Mouse (Mus musculus) splenic B cell, adult 2 months (primary cell): ENCODE results near the gene Bdnf.

ENCODE experiments used
- DNase-seq: peaks from one replicate; pipeline ENCODE4 v3.0.0-alpha.2; 2011; ENCODE audit warnings: low read depth, low spot score
- H3K27me3 ChIP-seq: 2 replicates; pipeline ENCODE4 v1.6.1; 2012; ENCODE audit warnings: mild to moderate bottlenecking, low read length, moderate library complexity, mixed read lengths; ENCODE audit not compliant: control insufficient read depth, poor library complexity, insufficient read depth, severe bottlenecking
- H3K36me3 ChIP-seq: 2 replicates; pipeline ENCODE4 v1.6.1; 2012; ENCODE audit warnings: mild to moderate bottlenecking, low read length, moderate library complexity, mixed read lengths; ENCODE audit not compliant: control insufficient read depth, poor library complexity, insufficient read depth, severe bottlenecking

The Bdnf gene

DNA sequence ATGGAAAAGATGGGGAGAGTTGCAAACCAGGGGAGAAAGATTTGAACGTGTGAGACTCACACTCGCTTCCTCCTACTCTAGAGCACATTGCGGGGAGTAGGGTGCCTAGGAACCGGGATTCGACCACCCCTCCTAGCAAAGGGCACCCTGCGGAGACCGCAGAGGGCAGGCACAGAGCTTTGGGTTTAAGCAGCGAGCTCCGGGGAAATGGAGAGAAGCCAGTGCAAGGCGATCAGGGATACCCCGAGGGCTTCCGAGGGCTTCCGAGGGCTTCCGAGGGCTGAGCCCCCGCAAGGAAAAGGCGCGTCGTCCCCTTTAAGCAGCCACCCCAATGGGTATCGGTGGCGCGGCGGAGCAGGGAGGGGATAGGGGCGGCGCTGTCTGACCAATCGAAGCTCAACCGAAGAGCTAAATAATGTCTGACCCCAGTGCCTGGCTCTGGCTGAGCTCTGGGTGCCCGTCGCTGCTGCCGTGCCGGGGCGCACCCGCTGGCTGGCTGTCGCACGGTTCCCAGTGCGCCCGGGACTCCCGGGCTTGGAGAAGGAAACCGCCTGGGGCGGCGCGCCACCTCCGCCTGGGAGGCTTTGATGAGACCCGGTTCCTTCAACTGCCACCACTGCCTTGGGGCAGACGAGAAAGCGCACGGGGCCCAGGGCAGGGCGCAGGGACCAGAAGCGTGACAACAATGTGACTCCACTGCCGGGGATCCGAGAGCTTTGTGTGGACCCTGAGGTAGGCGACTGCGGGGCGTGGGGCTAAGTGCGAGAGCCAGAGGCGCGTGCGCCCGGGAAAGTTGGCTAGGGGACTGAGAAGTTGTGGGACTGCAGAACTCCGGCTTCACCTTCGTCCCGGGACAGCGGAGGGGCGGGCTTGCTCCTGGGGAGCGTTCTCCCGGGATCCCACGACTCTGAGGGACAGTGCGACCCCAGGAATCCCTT is 18.9 kb downstream of the Bdnf start:
- no peak for DNase-seq
- Histone ChIP-seq H3K27me3 (no peaks in the 10 kb centered on the region), H3K36me3 (no peaks in the 10 kb centered on the region)

DNA sequence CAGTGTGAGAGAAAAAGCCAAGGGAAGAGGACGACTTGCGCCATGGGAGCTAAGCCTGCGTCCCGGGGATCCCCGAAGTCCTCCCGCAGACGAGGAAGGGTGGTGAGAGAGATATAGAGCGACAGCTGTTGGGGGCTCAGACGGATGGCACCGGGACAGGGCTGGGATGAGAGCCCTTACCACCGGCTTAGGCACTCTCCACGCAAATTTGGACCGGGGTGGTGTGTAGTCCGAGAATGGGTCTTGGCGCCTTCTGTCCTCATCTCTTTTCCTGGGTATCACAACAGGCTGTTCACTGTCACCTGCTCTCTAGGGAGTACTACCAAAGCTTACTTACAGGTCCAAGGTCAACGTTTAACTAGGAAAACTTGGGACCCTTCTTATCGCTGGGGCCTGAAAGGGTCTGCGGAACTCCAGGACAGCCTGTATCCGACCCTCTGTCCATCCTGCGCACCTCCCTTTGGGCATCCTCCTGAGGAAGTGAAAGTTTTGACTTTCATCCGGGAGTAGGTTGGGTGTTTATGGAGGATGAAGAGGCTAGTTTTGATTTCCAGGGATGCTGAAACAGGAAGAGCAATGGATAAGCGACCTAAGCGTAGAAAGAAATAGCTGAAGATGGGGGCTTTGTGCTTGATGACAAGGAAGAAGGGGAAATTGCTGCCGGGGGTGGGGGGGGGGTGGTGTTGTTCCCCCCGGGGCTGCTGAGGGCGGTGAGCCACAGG is 19.8 kb downstream of the Bdnf start:
- no peaks in the 10 kb centered on the region for H3K27me3 ChIP-seq
- H3K36me3 ChIP-seq: no peaks in the 10 kb centered on the region
- DNase-seq: no peak

DNA sequence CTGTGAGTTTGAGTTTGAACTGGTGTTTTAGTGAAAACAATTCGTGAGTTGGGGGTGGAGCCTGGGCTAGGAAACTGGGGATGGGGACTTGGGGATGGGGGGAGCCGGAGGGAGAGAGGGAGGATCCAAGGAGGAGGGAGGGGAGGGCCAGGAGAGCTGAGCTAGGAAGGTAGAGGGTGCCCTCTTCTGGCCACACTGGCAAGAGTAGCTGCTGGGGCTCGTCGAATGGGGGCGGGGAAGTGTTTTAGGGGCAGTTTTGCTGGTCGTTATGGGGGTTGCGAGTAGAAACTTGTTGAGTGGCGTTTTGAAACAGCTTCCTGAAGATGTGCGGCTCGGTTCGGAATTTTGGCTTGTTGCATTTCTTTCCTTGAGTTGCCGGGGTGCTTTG is 20.3 kb downstream of the Bdnf start:
- Histone ChIP-seq H3K36me3 (no peaks in the 10 kb centered on the region), H3K27me3 (no peaks in the 10 kb centered on the region)
- no peak for DNase-seq

- H3K27me3 ChIP-seq: no peaks in the 10 kb centered on the region
- H3K36me3 ChIP-seq: no peaks in the 10 kb centered on the region
- no peak for DNase-seq
These were observed 22.7 kb downstream of the Bdnf start for GRCm38 (mm10) chr2:109697151-109697550.

DNA sequence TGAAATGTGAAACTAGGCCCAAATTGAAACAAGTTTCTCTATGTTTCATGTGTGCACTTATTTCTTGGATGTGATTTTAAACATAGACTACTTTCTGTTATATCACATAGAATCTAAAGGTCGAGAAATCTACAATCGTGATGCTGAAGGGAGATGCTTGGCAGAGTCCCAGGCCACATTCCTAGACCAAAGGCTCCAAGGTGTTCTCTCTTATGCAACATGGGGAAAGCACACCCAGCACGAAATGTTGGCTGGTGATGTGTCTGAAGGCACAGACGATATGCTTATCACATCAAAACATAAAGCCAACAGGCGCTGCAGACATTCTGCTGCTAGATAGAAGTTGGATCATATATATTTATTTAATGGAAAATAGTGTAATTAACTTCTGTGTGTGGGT is 25.8 kb downstream of the Bdnf start:
- DNase-seq: no peak
- Histone ChIP-seq H3K36me3 (no peaks in the 10 kb centered on the region), H3K27me3 (no peaks in the 10 kb centered on the region)

GRCm38 (mm10) chr2:109703588-109703987 is 29.1 kb downstream of the Bdnf start:
- DNase-seq: no peak
- H3K36me3 ChIP-seq: no peaks in the 10 kb centered on the region
- no peaks in the 10 kb centered on the region for H3K27me3 ChIP-seq

GRCm38 (mm10) chr2:109704053-109704452 is 29.6 kb downstream of the Bdnf start:
- DNase-seq: no peak

DNA sequence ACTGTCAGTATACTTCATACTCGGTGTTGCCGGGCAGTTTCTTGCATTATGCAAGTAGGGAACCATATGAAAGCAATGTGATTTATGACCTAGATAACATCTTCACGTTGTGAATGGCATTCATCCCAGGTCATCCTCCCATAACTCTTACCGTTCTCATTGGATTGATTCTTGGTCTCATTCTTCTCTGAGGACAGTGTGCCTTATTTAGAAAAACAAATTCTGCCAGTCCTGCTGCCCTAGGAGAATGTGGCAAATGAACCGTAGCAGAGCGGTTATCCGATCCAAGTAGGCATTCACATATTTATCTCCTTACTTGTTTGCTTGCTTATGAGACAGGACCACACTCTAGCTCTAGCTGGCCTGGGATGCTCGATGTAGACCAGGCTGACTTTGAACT is 32.0 kb downstream of the Bdnf start:
- H3K36me3 ChIP-seq: no peaks in the 10 kb centered on the region
- H3K27me3 ChIP-seq: no peaks in the 10 kb centered on the region
- no peak for DNase-seq

More at GRCm38 (mm10) chr2:109704053-109704452, 29.6 kb downstream of the Bdnf start:
- Histone ChIP-seq H3K27me3 (no peaks in the 10 kb centered on the region), H3K36me3 (no peaks in the 10 kb centered on the region)

DNA sequence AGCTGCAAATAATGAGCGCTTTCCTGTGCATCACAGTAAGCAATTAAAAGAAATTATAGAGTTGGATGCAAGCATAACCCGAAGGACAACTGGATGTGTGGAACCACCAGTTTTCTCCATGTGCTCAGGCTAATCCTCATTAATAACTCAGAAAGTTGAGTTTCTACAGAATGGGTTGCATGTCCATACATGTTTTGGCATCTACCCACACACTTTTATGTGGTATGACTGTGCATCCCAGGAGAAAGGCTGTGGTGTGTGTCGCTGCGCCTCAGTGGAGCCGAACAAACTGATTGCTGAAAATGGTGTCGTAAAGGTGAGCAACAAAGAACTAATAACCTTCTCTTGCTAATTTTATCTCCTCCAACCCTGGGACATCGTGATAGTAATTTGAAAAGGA is 34.8 kb downstream of the Bdnf start:
- H3K36me3 ChIP-seq: no peaks in the 10 kb centered on the region
- no peak for DNase-seq
- no peaks in the 10 kb centered on the region for H3K27me3 ChIP-seq

DNA sequence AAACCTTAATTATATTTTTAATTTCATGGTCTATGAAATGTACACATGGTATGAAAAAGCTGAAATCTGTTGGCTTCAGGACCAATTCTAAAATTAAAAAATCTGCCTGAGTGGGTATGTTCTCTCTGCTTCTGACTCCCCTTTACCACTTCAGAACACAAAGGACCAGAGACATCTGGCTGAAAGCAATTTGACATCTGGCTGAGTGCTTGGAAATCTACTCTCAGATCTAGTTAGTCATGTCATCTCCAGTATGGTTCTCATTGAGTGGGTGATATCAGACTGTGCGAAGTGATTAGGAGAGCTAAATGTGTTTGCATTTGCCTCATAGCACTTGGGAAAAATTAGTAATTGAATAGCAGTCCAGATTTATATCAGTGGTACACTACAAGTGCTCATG is 36.5 kb downstream of the Bdnf start:
- Histone ChIP-seq H3K27me3 (no peaks in the 10 kb centered on the region), H3K36me3 (no peaks in the 10 kb centered on the region)
- no peak for DNase-seq

GRCm38 (mm10) chr2:109725261-109725660 is 50.8 kb downstream of the Bdnf start:
- no peaks in the 10 kb centered on the region for H3K27me3 ChIP-seq
- no peaks in the 10 kb centered on the region for H3K36me3 ChIP-seq
- no peak for DNase-seq

GRCm38 (mm10) chr2:109725831-109726230 is 51.3 kb downstream of the Bdnf start:
- DNase-seq: no peak
- Histone ChIP-seq H3K36me3 (no peaks in the 10 kb centered on the region), H3K27me3 (no peaks in the 10 kb centered on the region)

- H3K27me3 ChIP-seq: no peaks in the 10 kb centered on the region
- no peak for DNase-seq
- H3K36me3 ChIP-seq: no peaks in the 10 kb centered on the region
These were observed 54.7 kb downstream of the Bdnf start for GRCm38 (mm10) chr2:109729221-109729620.

DNA sequence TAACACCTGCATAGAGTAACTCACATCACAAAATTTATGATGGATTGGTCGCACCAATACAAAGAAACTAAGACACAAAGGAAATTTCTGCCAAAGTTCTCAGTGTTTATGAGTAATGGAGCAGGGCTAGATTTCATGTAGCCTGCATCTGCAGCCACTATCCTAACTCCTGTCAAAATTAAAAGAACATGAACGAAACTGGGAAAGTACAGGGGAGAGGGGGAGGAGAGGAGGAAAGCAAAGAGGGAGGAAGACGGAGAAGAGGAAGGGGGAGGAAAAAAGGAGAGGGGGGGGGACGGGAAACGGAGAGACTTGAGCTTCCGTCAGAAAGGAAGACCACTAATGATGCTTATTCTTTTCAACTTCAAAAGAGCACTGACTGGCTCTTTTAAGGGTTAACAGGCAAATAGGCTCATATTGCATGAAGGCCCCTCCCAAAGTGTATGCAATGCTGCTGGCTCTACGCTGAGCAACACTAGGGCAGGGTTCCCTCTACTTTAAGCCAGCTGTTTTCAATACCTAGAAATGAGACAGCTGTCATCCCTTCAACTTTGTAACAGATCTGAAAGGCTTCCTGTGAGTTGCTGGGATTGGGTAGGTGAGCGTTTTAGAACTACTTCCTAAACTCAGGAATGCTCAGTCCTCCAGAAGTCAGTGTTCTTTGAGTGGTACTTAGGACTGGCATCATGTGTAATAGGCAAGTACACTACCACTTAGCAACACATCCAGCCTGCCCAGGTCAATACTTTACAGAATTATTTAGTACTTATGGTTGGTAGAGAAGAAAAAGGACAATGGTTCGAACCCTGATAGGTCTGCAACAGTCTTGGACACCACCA is 58.9 kb downstream of the Bdnf start:
- no peak for DNase-seq
- Histone ChIP-seq H3K27me3 (no peaks in the 10 kb centered on the region), H3K36me3 (no peaks in the 10 kb centered on the region)

DNA sequence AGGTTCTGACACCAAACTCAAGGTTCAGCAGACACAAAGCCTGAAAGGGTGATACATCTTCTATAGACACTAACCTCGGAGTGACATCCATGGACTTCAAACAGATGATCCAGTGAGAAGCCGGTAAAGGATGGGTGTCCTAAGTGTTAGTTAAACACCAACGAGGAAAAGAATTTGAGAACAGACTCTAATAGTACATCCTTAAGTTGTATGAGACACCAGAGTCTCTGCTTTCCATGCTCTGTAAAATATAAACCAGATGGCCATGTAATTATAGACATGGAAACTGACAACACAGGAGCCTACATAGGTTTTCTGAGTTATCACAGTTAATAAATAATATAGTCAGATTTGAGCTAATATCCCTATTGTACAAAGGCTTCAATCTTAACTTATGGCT is 59.7 kb downstream of the Bdnf start:
- no peaks in the 10 kb centered on the region for H3K27me3 ChIP-seq
- no peak for DNase-seq
- H3K36me3 ChIP-seq: no peaks in the 10 kb centered on the region
